Mouse (Mus musculus) neural tube, embryonic 11.5 days (tissue): ENCODE results near the gene Olfr1136. TPM values are rescaled to one million over a fixed set of nuclear protein-coding genes. Genes with fewer than 3 reads are reported as not detected.

Source experiments
- ATAC-seq: fragments of 200-750 bp; cut with Nextera tagmentation; 2 replicates; pipeline ENCODE4 v1.8.0; 2017; ENCODE audit warnings: moderate number of reproducible peaks, mild to moderate bottlenecking, moderate TSS enrichment, moderate library complexity; ENCODE audit not compliant: insufficient read depth, low FRiP score, low TSS enrichment
- DNase-seq: peaks from one replicate; pipeline ENCODE4 v3.0.0-alpha.2; 2015; ENCODE audit warnings: low spot score
- H3K27ac ChIP-seq: fragments of 300-500 bp; sonication (generic); 2 replicates; pipeline ENCODE4 v1.5.1; 2014; ENCODE audit warnings: low read depth, mild to moderate bottlenecking, low read length
- H3K27me3 ChIP-seq: fragments of 300-500 bp; sonication (generic); 2 replicates; pipeline ENCODE4 v1.6.1; 2014; ENCODE audit warnings: mild to moderate bottlenecking, low read length, mixed read lengths; ENCODE audit not compliant: control insufficient read depth, insufficient read depth
- H3K36me3 ChIP-seq: fragments of 300-500 bp; sonication (generic); 2 replicates; pipeline ENCODE4 v1.6.1; 2014; ENCODE audit warnings: mild to moderate bottlenecking, low read length, moderate library complexity, mixed read lengths; ENCODE audit not compliant: control insufficient read depth, insufficient read depth
- H3K4me1 ChIP-seq: fragments of 300-500 bp; sonication (generic); 2 replicates; pipeline ENCODE4 v1.6.1; 2014; ENCODE audit warnings: low read length, mixed read lengths; ENCODE audit not compliant: control insufficient read depth, insufficient read depth
- H3K4me2 ChIP-seq: fragments of 300-500 bp; sonication (generic); 2 replicates; pipeline ENCODE4 v1.6.1; 2014; ENCODE audit warnings: low read depth, mild to moderate bottlenecking, moderate library complexity
- H3K4me3 ChIP-seq: fragments of 300-500 bp; sonication (generic); 2 replicates; pipeline ENCODE4 v1.5.1; 2014; ENCODE audit warnings: low read depth, low read length
- H3K9ac ChIP-seq: fragments of 300-500 bp; sonication (generic); 2 replicates; pipeline ENCODE4 v1.6.1; 2014; ENCODE audit warnings: mild to moderate bottlenecking, low read length
- H3K9me3 ChIP-seq: fragments of 300-500 bp; sonication (generic); 2 replicates; pipeline ENCODE4 v1.6.1; 2016; ENCODE audit warnings: low read length; ENCODE audit not compliant: control insufficient read depth
- WGBS: fragments of 180-500 bp; shearing (Covaris S2); extraction: QIAGEN DNeasy Blood & Tissue Kit; methylation state at CpG from one replicate; pipeline ENCODE4 v1.1.7; 2014; 5-methylcytosine and 5-hydroxymethylcytosine counted together
- polyA plus RNA-seq: library from polyadenylated mRNA; unstranded; fragments of >200 nt; fragmentation: Nextera tagmentation; extraction: Ambion mirVana; gene quantifications from 2 replicates; pipeline ENCODE4 v1.2.1, GENCODE M21; 2014

Olfr1136 gene
- not detected in 2 replicates for polyA plus RNA-seq

GRCm38 (mm10) chr2:87693847-87694246 is at the start of gene Olfr1136:
Olfr1136 (minus strand) TSS chr2:87693947.
- Histone ChIP-seq H3K9me3 (no peaks in the 10 kb centered on the region), H3K27me3 (no peaks in the 10 kb centered on the region), H3K9ac (no peak within 1 kb of the TSS), H3K36me3 (no peaks in the 10 kb centered on the region), H3K27ac (no peak within 1 kb of the TSS), H3K4me2 (no peak within 1 kb of the TSS), H3K4me1 (no peaks in the 10 kb centered on the region), H3K4me3 (no peak within 1 kb of the TSS)
- ATAC-seq (no peak), DNase-seq (no peak)

- no peak within 1 kb of the TSS for H3K9ac ChIP-seq
- no peaks in the 10 kb centered on the region for H3K36me3 ChIP-seq
- no peak within 1 kb of the TSS for H3K4me3 ChIP-seq
- H3K4me2 ChIP-seq: no peak within 1 kb of the TSS
- no peak within 1 kb of the TSS for H3K27ac ChIP-seq
- 81% methylated on average over 3 of the region's 3 CpGs for WGBS
- H3K4me1 ChIP-seq: no peaks in the 10 kb centered on the region
- DNase-seq (no peak), ATAC-seq (no peak)
- no peaks in the 10 kb centered on the region for H3K27me3 ChIP-seq
- H3K9me3 ChIP-seq: no peaks in the 10 kb centered on the region
Observed at GRCm38 (mm10) chr2:87743452-87743851, 49.7 kb upstream of the Olfr1136 start, which contains the start of gene Olfr1140. Olfr1140 (plus strand) TSS chr2:87743752.

- ATAC-seq: no peak
- WGBS: 85% methylated on average over 1 of the region's 1 CpGs
Observed at GRCm38 (mm10) chr2:87739878-87740277, 46.1 kb upstream of the Olfr1136 start, which contains the start of gene Olfr1138. Olfr1138 (minus strand) TSS chr2:87739978.

GRCm38 (mm10) chr2:87713079-87713478 is 19.3 kb upstream of the Olfr1136 start, which contains the start of gene Olfr1137:
Olfr1137 (minus strand) TSS chr2:87713179.
- Histone ChIP-seq H3K4me3 (no peak within 1 kb of the TSS), H3K27ac (no peak within 1 kb of the TSS), H3K27me3 (no peaks in the 10 kb centered on the region), H3K36me3 (no peaks in the 10 kb centered on the region), H3K9me3 (no peaks in the 10 kb centered on the region), H3K4me2 (no peak within 1 kb of the TSS), H3K9ac (no peak within 1 kb of the TSS), H3K4me1 (no peaks in the 10 kb centered on the region)
- ATAC-seq: no peak
- DNase-seq: no peak

More at GRCm38 (mm10) chr2:87739878-87740277, 46.1 kb upstream of the Olfr1136 start, which contains the start of gene Olfr1138:
- no peak within 1 kb of the TSS for H3K9ac ChIP-seq
- no peak within 1 kb of the TSS for H3K27ac ChIP-seq
- no peaks in the 10 kb centered on the region for H3K27me3 ChIP-seq
- no peaks in the 10 kb centered on the region for H3K9me3 ChIP-seq
- DNase-seq: no peak
- H3K4me1 ChIP-seq: no peaks in the 10 kb centered on the region
- no peaks in the 10 kb centered on the region for H3K36me3 ChIP-seq
- H3K4me2 ChIP-seq: no peak within 1 kb of the TSS
- no peak within 1 kb of the TSS for H3K4me3 ChIP-seq

GRCm38 (mm10) chr2:87673564-87673963 is 20.2 kb downstream of the Olfr1136 start, which contains the start of gene Olfr1135:
Olfr1135 (minus strand) TSS chr2:87673664.
- no peaks in the 10 kb centered on the region for H3K27me3 ChIP-seq
- no peaks in the 10 kb centered on the region for H3K9me3 ChIP-seq
- DNase-seq (no peak), ATAC-seq (no peak)
- WGBS: 17% methylated on average over 1 of the region's 1 CpGs
- H3K9ac ChIP-seq: no peak within 1 kb of the TSS
- no peaks in the 10 kb centered on the region for H3K36me3 ChIP-seq
- H3K27ac ChIP-seq: no peak within 1 kb of the TSS
- no peak within 1 kb of the TSS for H3K4me3 ChIP-seq
- H3K4me1 ChIP-seq: no peaks in the 10 kb centered on the region
- H3K4me2 ChIP-seq: no peak within 1 kb of the TSS

- H3K4me2 ChIP-seq: no peak within 1 kb of the TSS
- H3K4me1 ChIP-seq: no peaks in the 10 kb centered on the region
- no peaks in the 10 kb centered on the region for H3K36me3 ChIP-seq
- H3K9ac ChIP-seq: no peak within 1 kb of the TSS
- DNase-seq: no peak
- WGBS: 86% methylated on average over 2 of the region's 2 CpGs
- H3K4me3 ChIP-seq: no peak within 1 kb of the TSS
- H3K9me3 ChIP-seq: no peaks in the 10 kb centered on the region
- H3K27ac ChIP-seq: no peak within 1 kb of the TSS
- H3K27me3 ChIP-seq: no peaks in the 10 kb centered on the region
- no peak; the same call in 1 of the 2 replicates for ATAC-seq
Observed at GRCm38 (mm10) chr2:87658360-87658759, 35.4 kb downstream of the Olfr1136 start, which contains the start of gene Olfr1134. Olfr1134 (minus strand) TSS chr2:87658460.

- H3K36me3 ChIP-seq: no peaks in the 10 kb centered on the region
- ATAC-seq: no peak
- H3K4me2 ChIP-seq: no peak within 1 kb of the TSS
- H3K4me1 ChIP-seq: no peaks in the 10 kb centered on the region
- H3K9me3 ChIP-seq: no peaks in the 10 kb centered on the region
- H3K9ac ChIP-seq: no peak within 1 kb of the TSS
- no peak for DNase-seq
- H3K27me3 ChIP-seq: no peaks in the 10 kb centered on the region
- no peak within 1 kb of the TSS for H3K27ac ChIP-seq
- H3K4me3 ChIP-seq: no peak within 1 kb of the TSS
Observed at GRCm38 (mm10) chr2:87647274-87647673, 46.5 kb downstream of the Olfr1136 start, which contains the start of gene Olfr1133. Olfr1133 (minus strand) TSS chr2:87647374.

Other genes starting within 250 kb of the Olfr1136 start
- gene Olfr1126, start 240.0 kb downstream of the Olfr1136 start, polyA plus RNA-seq: not detected in 2 replicates
- not detected in 2 replicates for gene Pramel7, start 196.9 kb downstream of the Olfr1136 start, polyA plus RNA-seq
- gene Pramel6, start 187.4 kb downstream of the Olfr1136 start, polyA plus RNA-seq: not detected in 2 replicates
- gene Olfr153, start 162.2 kb downstream of the Olfr1136 start, polyA plus RNA-seq: not detected in 2 replicates
- gene Olfr1128, start 148.4 kb downstream of the Olfr1136 start, polyA plus RNA-seq: not detected in 2 replicates
- not detected in 2 replicates for gene Olfr1129, start 120.0 kb downstream of the Olfr1136 start, polyA plus RNA-seq
- gene Olfr1130, start 87.7 kb downstream of the Olfr1136 start, polyA plus RNA-seq: not detected in 2 replicates
- gene Olfr1131, start 66.8 kb downstream of the Olfr1136 start, polyA plus RNA-seq: not detected in 2 replicates
- gene Olfr1132, start 56.4 kb downstream of the Olfr1136 start, polyA plus RNA-seq: not detected in 2 replicates
- gene Olfr1133, start 46.6 kb downstream of the Olfr1136 start, polyA plus RNA-seq: not detected in 2 replicates
- gene Olfr1134, start 35.5 kb downstream of the Olfr1136 start, polyA plus RNA-seq: not detected in 2 replicates
- gene Olfr1135, start 20.3 kb downstream of the Olfr1136 start, polyA plus RNA-seq: not detected in 2 replicates
- gene Olfr1137, start 19.2 kb upstream of the Olfr1136 start, polyA plus RNA-seq: not detected in 2 replicates
- gene Olfr1138, start 46.0 kb upstream of the Olfr1136 start, polyA plus RNA-seq: not detected in 2 replicates
- gene Olfr1140, start 49.8 kb upstream of the Olfr1136 start, polyA plus RNA-seq: not detected in 2 replicates
- not detected in 2 replicates for gene Olfr1141, start 60.0 kb upstream of the Olfr1136 start, polyA plus RNA-seq
- not detected in 2 replicates for gene Olfr152, start 85.5 kb upstream of the Olfr1136 start, polyA plus RNA-seq
- not detected in 2 replicates for gene Olfr1143, start 106.6 kb upstream of the Olfr1136 start, polyA plus RNA-seq
- gene Olfr1145, start 115.9 kb upstream of the Olfr1136 start, polyA plus RNA-seq: not detected in 2 replicates
- gene Olfr1148, start 136.6 kb upstream of the Olfr1136 start, polyA plus RNA-seq: not detected in 2 replicates
- gene Olfr1150-ps1, start 150.0 kb upstream of the Olfr1136 start, polyA plus RNA-seq: not detected in 2 replicates
- gene Olfr1151, start 161.9 kb upstream of the Olfr1136 start, polyA plus RNA-seq: not detected in 2 replicates
- not detected in 2 replicates for gene Olfr1152, start 172.5 kb upstream of the Olfr1136 start, polyA plus RNA-seq
- gene Olfr1153, start 201.0 kb upstream of the Olfr1136 start, polyA plus RNA-seq: not detected in 2 replicates
- not detected in 2 replicates for gene Olfr1154, start 211.2 kb upstream of the Olfr1136 start, polyA plus RNA-seq